Mouse (Mus musculus) forebrain, embryonic 11.5 days (tissue): ENCODE data around the gene Ros1. TPM values are rescaled to one million over a fixed set of nuclear protein-coding genes. Genes with fewer than 3 reads are reported as not detected.

Experiments used
- ATAC-seq: fragments of 200-750 bp; cut with Nextera tagmentation; replicated peaks from 2 replicates; pipeline ENCODE4 v1.8.0; 2017; ENCODE audit warnings: moderate TSS enrichment; ENCODE audit not compliant: low FRiP score
- DNase-seq: peaks from one replicate; pipeline ENCODE4 v3.0.0-alpha.2; 2017; ENCODE audit warnings: low spot score
- H3K27ac ChIP-seq: fragments of 300-500 bp; sonication (generic); 2 replicates; pipeline ENCODE4 v1.5.1; 2014; ENCODE audit warnings: low read depth, low read length
- H3K27me3 ChIP-seq: fragments of 300-500 bp; sonication (generic); 2 replicates; pipeline ENCODE4 v1.6.1; 2014; ENCODE audit warnings: mild to moderate bottlenecking, low read length, mixed read lengths; ENCODE audit not compliant: control insufficient read depth, insufficient read depth
- H3K36me3 ChIP-seq: fragments of 300-500 bp; sonication (generic); 2 replicates; pipeline ENCODE4 v1.6.1; 2014; ENCODE audit warnings: mild to moderate bottlenecking, low read length, moderate library complexity, mixed read lengths; ENCODE audit not compliant: control insufficient read depth, insufficient read depth
- H3K4me1 ChIP-seq: fragments of 300-500 bp; sonication (generic); replicated peaks from 2 replicates; pipeline ENCODE4 v1.6.1; 2014; ENCODE audit warnings: low read length, mixed read lengths; ENCODE audit not compliant: control insufficient read depth, insufficient read depth
- H3K4me2 ChIP-seq: fragments of 300-500 bp; sonication (generic); 2 replicates; pipeline ENCODE4 v1.6.1; 2014; ENCODE audit warnings: low read depth, mild to moderate bottlenecking, low read length, moderate library complexity, mixed read lengths; ENCODE audit not compliant: severe bottlenecking
- H3K4me3 ChIP-seq: fragments of 300-500 bp; sonication (generic); 2 replicates; pipeline ENCODE4 v1.5.1; 2014; ENCODE audit warnings: low read depth, low read length
- H3K9ac ChIP-seq: fragments of 300-500 bp; sonication (generic); 2 replicates; pipeline ENCODE4 v1.6.1; 2014; ENCODE audit warnings: low read length
- H3K9me3 ChIP-seq: fragments of 300-500 bp; sonication (generic); 2 replicates; pipeline ENCODE4 v1.6.1; 2016; ENCODE audit warnings: low read length, mixed read lengths; ENCODE audit not compliant: control insufficient read depth
- WGBS: fragments of 180-500 bp; shearing (Covaris S2); extraction: QIAGEN DNeasy Blood & Tissue Kit; methylation state at CpG from one replicate; pipeline ENCODE4 v1.1.7; 2014; 5-methylcytosine and 5-hydroxymethylcytosine counted together
- polyA plus RNA-seq: library from polyadenylated mRNA; unstranded; fragments of >200 nt; fragmentation: Nextera tagmentation; extraction: Ambion mirVana; gene quantifications from 2 replicates; pipeline ENCODE4 v1.2.1, GENCODE M21; 2014

Gene Ros1
- polyA plus RNA-seq = not detected in 2 replicates

- no peaks in the 10 kb centered on the region for H3K4me1 ChIP-seq
- H3K27me3 ChIP-seq = no peaks in the 10 kb centered on the region
- no peaks in the 10 kb centered on the region for H3K9me3 ChIP-seq
- DNase-seq = no peak
- H3K4me2 ChIP-seq = no peak within 1 kb of the TSS
- no peak for ATAC-seq
- H3K36me3 ChIP-seq = no peaks in the 10 kb centered on the region
- no peak within 1 kb of the TSS for H3K4me3 ChIP-seq
- 84% methylated on average over 7 of the region's 7 CpGs for WGBS
- H3K27ac ChIP-seq = no peak within 1 kb of the TSS
- no peak within 1 kb of the TSS for H3K9ac ChIP-seq
Measured at GRCm38 (mm10) chr10:52194957-52195852, at the start of gene Ros1. Ros1 (minus strand) TSS chr10:52195244.

GRCm38 (mm10) chr10:52242680-52243323, 47.8 kb upstream of the Ros1 start:
- peaks cover 2% of the 10 kb centered on the region; the same call in 1 of the 2 replicates for H3K4me1 ChIP-seq
- H3K9ac ChIP-seq = no peak overlapping the region
- no peak overlapping the region for H3K4me2 ChIP-seq
- no peaks in the 10 kb centered on the region for H3K36me3 ChIP-seq
- 43% methylated on average over 7 of the region's 7 CpGs for WGBS
- peak; percentile 36; the same call in 1 of the 2 replicates for ATAC-seq
- H3K9me3 ChIP-seq = no peaks in the 10 kb centered on the region; the same call in 1 of the 2 replicates
- no peak overlapping the region for H3K4me3 ChIP-seq
- no peak overlapping the region for H3K27ac ChIP-seq
- no peaks in the 10 kb centered on the region for H3K27me3 ChIP-seq
- DNase-seq = no peak

- Histone ChIP-seq H3K9ac (no peak overlapping the region), H3K27me3 (no peaks in the 10 kb centered on the region), H3K9me3 (no peaks in the 10 kb centered on the region; the same call in 1 of the 2 replicates), H3K27ac (no peak overlapping the region), H3K4me3 (no peak overlapping the region), H3K36me3 (no peaks in the 10 kb centered on the region), H3K4me1 (peaks cover 2% of the 10 kb centered on the region; the same call in 1 of the 2 replicates), H3K4me2 (no peak overlapping the region)
- WGBS = 90% methylated on average over 5 of the region's 5 CpGs
- ATAC-seq = no peak
- no peak for DNase-seq
Measured at GRCm38 (mm10) chr10:52242015-52242414, 47.0 kb upstream of the Ros1 start.

- H3K9me3 ChIP-seq = no peaks in the 10 kb centered on the region; the same call in 1 of the 2 replicates
- no peaks in the 10 kb centered on the region for H3K27me3 ChIP-seq
- DNase-seq (no peak), ATAC-seq (no peak)
- H3K4me2 ChIP-seq = peak overlapping the region; percentile 69
- H3K4me1 ChIP-seq = peaks cover 4% of the 10 kb centered on the region; the same call in 1 of the 2 replicates
- WGBS = 80% methylated on average over 5 of the region's 5 CpGs
- 0 out of 2 replicates have a peak overlapping the region, but pooled peaks have one; percentile 70 for H3K4me3 ChIP-seq
- no peaks in the 10 kb centered on the region for H3K36me3 ChIP-seq
- H3K27ac ChIP-seq = no peak overlapping the region
- H3K9ac ChIP-seq = no peak overlapping the region
Measured at GRCm38 (mm10) chr10:52235461-52235860, 40.4 kb upstream of the Ros1 start.

GRCm38 (mm10) chr10:52234654-52234981, 39.6 kb upstream of the Ros1 start:
- no peak for DNase-seq
- Histone ChIP-seq H3K4me1 (peaks cover 4% of the 10 kb centered on the region; the same call in 1 of the 2 replicates), H3K4me2 (peak overlapping the region; percentile 69), H3K9ac (peak overlapping the region; percentile 83; the same call in 1 of the 2 replicates), H3K4me3 (peak overlapping the region; percentile 70), H3K36me3 (no peaks in the 10 kb centered on the region), H3K27me3 (no peaks in the 10 kb centered on the region), H3K9me3 (no peaks in the 10 kb centered on the region; the same call in 1 of the 2 replicates), H3K27ac (no peak overlapping the region)
- 11% methylated on average over 7 of the region's 7 CpGs for WGBS
- no peak for ATAC-seq

- no peaks in the 10 kb centered on the region; the same call in 1 of the 2 replicates for H3K9me3 ChIP-seq
- peak overlapping the region; percentile 70 for H3K4me3 ChIP-seq
- DNase-seq = peak; percentile 81
Measured at GRCm38 (mm10) chr10:52233969-52234653, 39.1 kb upstream of the Ros1 start.

GRCm38 (mm10) chr10:52233301-52233968, 38.4 kb upstream of the Ros1 start, which contains the start of gene Dcbld1:
Dcbld1 (plus strand) TSS chr10:52233619.
- DNase-seq = peak; percentile 87
- H3K9ac ChIP-seq = peak within 1 kb of the TSS; percentile 83
- H3K36me3 ChIP-seq = no peaks in the 10 kb centered on the region
- H3K27me3 ChIP-seq = no peaks in the 10 kb centered on the region
- H3K4me2 ChIP-seq = peak within 1 kb of the TSS; percentile 69
- under 1% methylated on average over 30 of the region's 60 CpGs for WGBS
- peak within 1 kb of the TSS; percentile 70 for H3K4me3 ChIP-seq
- no peaks in the 10 kb centered on the region; the same call in 1 of the 2 replicates for H3K9me3 ChIP-seq
- H3K27ac ChIP-seq = peak within 1 kb of the TSS; percentile 79
- H3K4me1 ChIP-seq = peaks cover 4% of the 10 kb centered on the region; the same call in 1 of the 2 replicates
- peak; percentile 93 for ATAC-seq

More at GRCm38 (mm10) chr10:52233969-52234653, 39.1 kb upstream of the Ros1 start:
- Histone ChIP-seq H3K27me3 (no peaks in the 10 kb centered on the region), H3K27ac (peak overlapping the region; percentile 79), H3K4me1 (peaks cover 4% of the 10 kb centered on the region; the same call in 1 of the 2 replicates), H3K36me3 (no peaks in the 10 kb centered on the region), H3K4me2 (peak overlapping the region; percentile 69), H3K9ac (peak overlapping the region; percentile 83)
- WGBS = under 1% methylated on average over 39 of the region's 40 CpGs
- ATAC-seq = peak; percentile 75
